Mouse (Mus musculus): ENCODE data around the gene Tmem51. TPM values are rescaled to one million over a fixed set of nuclear protein-coding genes. Genes with fewer than 3 reads are reported as not detected.

The Tmem51 gene
- polyA plus RNA-seq, 1 experiment from 2014 or later = 8.3 TPM

GRCm38 (mm10) chr4:142039662-142040353, 44.3 kb downstream of the Tmem51 start:
- Histone ChIP-seq H3K9me3 (no peaks in the 10 kb centered on the region), H3K27ac (replicated peaks) (no peak overlapping the region), H3K27me3 (no peaks in the 10 kb centered on the region), H3K9ac (no peak overlapping the region), H3K36me3 (no peaks in the 10 kb centered on the region), H3K4me2 (no peak overlapping the region), H3K4me1 (replicated peaks) (no peaks in the 10 kb centered on the region), H3K4me3 (no peak overlapping the region)
- no peak for ATAC-seq (ENCODE audit: low FRiP score, low read depth)
- WGBS = 90% methylated on average over 9 of the region's 9 CpGs

GRCm38 (mm10) chr4:142037897-142038296, 46.2 kb downstream of the Tmem51 start:
- Histone ChIP-seq H3K27ac (replicated peaks) (no peak overlapping the region), H3K9ac (no peak overlapping the region), H3K9me3 (no peaks in the 10 kb centered on the region), H3K4me1 (replicated peaks) (no peaks in the 10 kb centered on the region), H3K4me2 (no peak overlapping the region), H3K27me3 (no peaks in the 10 kb centered on the region), H3K4me3 (no peak overlapping the region), H3K36me3 (no peaks in the 10 kb centered on the region)
- no peak for ATAC-seq (ENCODE audit: low FRiP score, low read depth)
- 67% methylated on average over 4 of the region's 4 CpGs for WGBS

- H3K9me3 ChIP-seq = no peaks in the 10 kb centered on the region
- H3K4me1 ChIP-seq (replicated peaks) = no peaks in the 10 kb centered on the region
- no peak overlapping the region for H3K9ac ChIP-seq
- WGBS = 91% methylated on average over 13 of the region's 13 CpGs
- H3K27ac ChIP-seq (replicated peaks) = no peak overlapping the region
- H3K27me3 ChIP-seq = no peaks in the 10 kb centered on the region
- H3K36me3 ChIP-seq = no peaks in the 10 kb centered on the region
- no peak overlapping the region for H3K4me2 ChIP-seq
- ATAC-seq (ENCODE audit: low FRiP score, low read depth) = no peak
- no peak overlapping the region for H3K4me3 ChIP-seq
Observed at GRCm38 (mm10) chr4:142028533-142028932, 55.6 kb downstream of the Tmem51 start.

- H3K27me3 ChIP-seq = no peaks in the 10 kb centered on the region
- H3K9ac ChIP-seq = no peak overlapping the region
- no peaks in the 10 kb centered on the region for H3K36me3 ChIP-seq
- 85% methylated on average over 2 of the region's 2 CpGs for WGBS
- ATAC-seq (ENCODE audit: low FRiP score, low read depth) = no peak
- H3K4me3 ChIP-seq = no peak overlapping the region
- H3K9me3 ChIP-seq = no peaks in the 10 kb centered on the region
- H3K4me1 ChIP-seq (replicated peaks) = no peaks in the 10 kb centered on the region
- H3K4me2 ChIP-seq = no peak overlapping the region
- H3K27ac ChIP-seq (replicated peaks) = no peak overlapping the region
Observed at GRCm38 (mm10) chr4:142026965-142027364, 57.1 kb downstream of the Tmem51 start.

GRCm38 (mm10) chr4:142024536-142024935, 59.6 kb downstream of the Tmem51 start:
- H3K4me1 ChIP-seq (replicated peaks) = no peaks in the 10 kb centered on the region
- WGBS = 93% methylated on average over 2 of the region's 2 CpGs
- H3K9me3 ChIP-seq = no peaks in the 10 kb centered on the region
- H3K27me3 ChIP-seq = no peaks in the 10 kb centered on the region
- H3K36me3 ChIP-seq = no peaks in the 10 kb centered on the region
- no peak overlapping the region for H3K4me2 ChIP-seq
- no peak for ATAC-seq (ENCODE audit: low FRiP score, low read depth)
- H3K4me3 ChIP-seq = no peak overlapping the region
- H3K9ac ChIP-seq = no peak overlapping the region
- no peak overlapping the region for H3K27ac ChIP-seq (replicated peaks)

- Histone ChIP-seq H3K27ac (replicated peaks) (no peak overlapping the region), H3K4me3 (no peak overlapping the region), H3K36me3 (no peaks in the 10 kb centered on the region), H3K4me2 (no peak overlapping the region), H3K9me3 (no peaks in the 10 kb centered on the region), H3K4me1 (replicated peaks) (no peaks in the 10 kb centered on the region), H3K27me3 (no peaks in the 10 kb centered on the region), H3K9ac (no peak overlapping the region)
- 77% methylated on average over 4 of the region's 4 CpGs for WGBS
- no peak for ATAC-seq (ENCODE audit: low FRiP score, low read depth)
Observed at GRCm38 (mm10) chr4:142023166-142023565, 60.9 kb downstream of the Tmem51 start.

- WGBS = 65% methylated on average over 15 of the region's 15 CpGs
- Histone ChIP-seq H3K27me3 (no peaks in the 10 kb centered on the region; the same call in 1 of the 2 replicates), H3K27ac (replicated peaks) (no peak overlapping the region), H3K4me1 (replicated peaks) (peaks cover 15% of the 10 kb centered on the region), H3K36me3 (no peaks in the 10 kb centered on the region), H3K9ac (no peak overlapping the region), H3K9me3 (no peaks in the 10 kb centered on the region), H3K4me2 (no peak overlapping the region), H3K4me3 (no peak overlapping the region)
- no peak for ATAC-seq (ENCODE audit: low FRiP score, low read depth)
Observed at GRCm38 (mm10) chr4:142017686-142018085, 66.4 kb downstream of the Tmem51 start.

GRCm38 (mm10) chr4:142014659-142015608, 69.2 kb downstream of the Tmem51 start, which contains the start of gene Fhad1:
Gene Fhad1 (minus strand): TSS chr4:142015082.
- peak within 1 kb of the TSS; percentile 46 for H3K9ac ChIP-seq
- peak within 1 kb of the TSS; percentile 47 for H3K4me3 ChIP-seq
- ATAC-seq (ENCODE audit: low FRiP score, low read depth) = peak; percentile 87
- peak within 1 kb of the TSS; percentile 83 for H3K4me2 ChIP-seq
- no peaks in the 10 kb centered on the region for H3K36me3 ChIP-seq
- no peaks in the 10 kb centered on the region for H3K9me3 ChIP-seq
- under 1% methylated on average over 44 of the region's 46 CpGs for WGBS
- H3K4me1 ChIP-seq (replicated peaks) = peaks cover 15% of the 10 kb centered on the region
- no peaks in the 10 kb centered on the region; the same call in 1 of the 2 replicates for H3K27me3 ChIP-seq
- peak within 1 kb of the TSS; percentile 68 for H3K27ac ChIP-seq (replicated peaks)

GRCm38 (mm10) chr4:142011236-142011635, 72.9 kb downstream of the Tmem51 start:
- 92% methylated on average over 13 of the region's 13 CpGs for WGBS

GRCm38 (mm10) chr4:142010441-142010840, 73.7 kb downstream of the Tmem51 start:
- Histone ChIP-seq H3K4me3 (no peak overlapping the region), H3K27me3 (no peaks in the 10 kb centered on the region; the same call in 1 of the 2 replicates), H3K4me2 (no peak overlapping the region), H3K27ac (replicated peaks) (no peak overlapping the region), H3K4me1 (replicated peaks) (peaks cover 15% of the 10 kb centered on the region), H3K9me3 (no peaks in the 10 kb centered on the region), H3K9ac (no peak overlapping the region), H3K36me3 (no peaks in the 10 kb centered on the region)
- ATAC-seq (ENCODE audit: low FRiP score, low read depth) = no peak
- 77% methylated on average over 7 of the region's 7 CpGs for WGBS

More at GRCm38 (mm10) chr4:142011236-142011635, 72.9 kb downstream of the Tmem51 start:
- Histone ChIP-seq H3K27me3 (no peaks in the 10 kb centered on the region; the same call in 1 of the 2 replicates), H3K36me3 (no peaks in the 10 kb centered on the region), H3K4me2 (no peak overlapping the region), H3K9ac (no peak overlapping the region), H3K4me1 (replicated peaks) (peaks cover 15% of the 10 kb centered on the region), H3K9me3 (no peaks in the 10 kb centered on the region), H3K4me3 (no peak overlapping the region), H3K27ac (replicated peaks) (no peak overlapping the region)
- ATAC-seq (ENCODE audit: low FRiP score, low read depth) = no peak

- no peak overlapping the region for H3K9ac ChIP-seq
- peaks cover 7% of the 10 kb centered on the region for H3K4me1 ChIP-seq (replicated peaks)
- no peak overlapping the region for H3K4me3 ChIP-seq
- H3K4me2 ChIP-seq = no peak overlapping the region
- H3K9me3 ChIP-seq = no peaks in the 10 kb centered on the region
- no peaks in the 10 kb centered on the region for H3K36me3 ChIP-seq
- 75% methylated on average over 11 of the region's 11 CpGs for WGBS
- H3K27ac ChIP-seq (replicated peaks) = no peak overlapping the region
- no peak for ATAC-seq (ENCODE audit: low FRiP score, low read depth)
- H3K27me3 ChIP-seq = no peaks in the 10 kb centered on the region; the same call in 1 of the 2 replicates
Observed at GRCm38 (mm10) chr4:142008206-142008605, 75.9 kb downstream of the Tmem51 start.

GRCm38 (mm10) chr4:142000581-142000980, 83.5 kb downstream of the Tmem51 start:
- ATAC-seq (ENCODE audit: low FRiP score, low read depth) = no peak
- 62% methylated on average over 9 of the region's 9 CpGs for WGBS
- Histone ChIP-seq H3K36me3 (no peaks in the 10 kb centered on the region), H3K9me3 (no peaks in the 10 kb centered on the region), H3K4me3 (no peak overlapping the region), H3K4me1 (replicated peaks) (peaks cover 9% of the 10 kb centered on the region), H3K27ac (replicated peaks) (no peak overlapping the region), H3K27me3 (no peaks in the 10 kb centered on the region), H3K9ac (no peak overlapping the region), H3K4me2 (no peak overlapping the region)

All from hindbrain, embryonic 15.5 days (tissue).